Comparison of ENCODE assay signal across 23 mouse cellular contexts in the genomic region with DNA sequence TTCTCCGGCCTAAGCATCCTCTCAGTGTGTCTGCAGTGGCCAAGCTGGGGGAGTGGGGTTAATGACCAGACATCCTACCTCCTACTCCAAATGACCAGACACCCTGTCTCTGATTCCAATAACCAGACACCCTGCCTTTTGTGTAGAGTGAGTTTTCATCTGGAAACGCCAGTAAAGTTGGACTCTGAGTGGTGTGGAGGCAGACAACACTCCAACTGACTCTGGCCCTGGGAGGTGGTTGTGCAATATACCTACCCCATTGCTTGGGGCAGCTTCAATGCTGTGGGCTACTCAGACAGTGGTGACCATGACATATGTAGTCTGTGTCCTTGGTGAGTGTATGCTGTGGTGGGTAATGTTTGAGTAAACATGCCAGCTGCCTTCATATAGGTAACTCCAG.
DNase-seq lines count a peak whose midpoint lies in the region; ATAC-seq and TF ChIP-seq lines count a peak whose summit lies in the region.
"Had no signal": no experiment of that assay in that cellular context is flagged by ENCODE, and none has a peak within 500 bp of the region (broad histone marks: within the 10 kb centered on the region; RNA-seq: fewer than 3 reads in every experiment).

No protein-coding gene starts in this region.

- WGBS in forebrain, embryonic 10.5 days = 54% methylated on average over 2 of the region's 2 CpGs
- 81% methylated on average over 2 of the region's 2 CpGs for WGBS in forebrain, embryonic 16.5 days
- WGBS in liver, embryonic 13.5 days (ENCODE audit: insufficient replicate concordance) = 36% methylated on average over 2 of the region's 2 CpGs
- 36% methylated on average over 2 of the region's 2 CpGs for WGBS in liver, embryonic 12.5 days (ENCODE audit: insufficient replicate concordance)
- 57% methylated on average over 2 of the region's 2 CpGs for WGBS in liver, postnatal 0 days (ENCODE audit: insufficient replicate concordance)

- peaks cover 40% of the 10 kb centered on the region for H3K27me3 ChIP-seq in forebrain, embryonic 10.5 days (ENCODE audit: poor library complexity, severe bottlenecking)
- peaks cover 8% of the 10 kb centered on the region for H3K27me3 ChIP-seq in forebrain, embryonic 16.5 days (replicated peaks; ENCODE audit: control insufficient read depth, insufficient read depth, low read length)
- H3K27me3 ChIP-seq in liver, embryonic 13.5 days = no peaks in the 10 kb centered on the region
- H3K27me3 ChIP-seq in liver, embryonic 12.5 days (replicated peaks) = peaks cover 9% of the 10 kb centered on the region
- no peaks in the 10 kb centered on the region for H3K27me3 ChIP-seq in liver, postnatal 0 days (ENCODE audit: insufficient read depth, low read length)
- H3K27me3 ChIP-seq: heart, embryonic 12.5 days; Patski had no signal

- no peak for TF ChIP-seq CTCF in liver, postnatal 0 days (IDR thresholded peaks at IDR 0.05; ENCODE audit: low read depth)

- H3K4me3 ChIP-seq in forebrain, embryonic 10.5 days = no peak overlapping the region
- no peak overlapping the region for H3K4me3 ChIP-seq in forebrain, embryonic 16.5 days (replicated peaks; ENCODE audit: low read length)
- no peak overlapping the region for H3K4me3 ChIP-seq in liver, embryonic 13.5 days (replicated peaks)
- no peak overlapping the region for H3K4me3 ChIP-seq in liver, embryonic 12.5 days
- no peak overlapping the region for H3K4me3 ChIP-seq in liver, postnatal 0 days (ENCODE audit: low read depth, low read length)
- H3K4me3 ChIP-seq: forebrain, embryonic 12.5 days; heart, embryonic 12.5 days; hindbrain, embryonic 12.5 days; megakaryocyte, embryonic 14.5 days; neural tube, embryonic 12.5 days had no signal

- no peaks in the 10 kb centered on the region for H3K36me3 ChIP-seq in forebrain, embryonic 10.5 days (replicated peaks)
- no peaks in the 10 kb centered on the region for H3K36me3 ChIP-seq in forebrain, embryonic 16.5 days (ENCODE audit: control insufficient read depth, insufficient read depth)
- H3K36me3 ChIP-seq in liver, embryonic 13.5 days = no peaks in the 10 kb centered on the region
- H3K36me3 ChIP-seq in liver, embryonic 12.5 days = no peaks in the 10 kb centered on the region
- no peaks in the 10 kb centered on the region for H3K36me3 ChIP-seq in liver, postnatal 0 days (replicated peaks; ENCODE audit: insufficient read depth, low read length)
- H3K36me3 ChIP-seq: forebrain, embryonic 12.5 days; heart, embryonic 12.5 days; hindbrain, embryonic 12.5 days; neural tube, embryonic 12.5 days had no signal

- peak overlapping the region; percentile 52; the same call in 1 of the 2 replicates for H3K27ac ChIP-seq in forebrain, embryonic 10.5 days
- H3K27ac ChIP-seq in forebrain, embryonic 16.5 days (ENCODE audit: low read length) = no peak overlapping the region
- no peak overlapping the region for H3K27ac ChIP-seq in liver, embryonic 13.5 days
- H3K27ac ChIP-seq in liver, embryonic 12.5 days = no peak overlapping the region
- H3K27ac ChIP-seq in liver, postnatal 0 days (ENCODE audit: low read depth) = peak overlapping the region; percentile 60
- H3K27ac ChIP-seq: forebrain, embryonic 12.5 days; hindbrain, embryonic 12.5 days; kidney, postnatal 0 days; neural tube, embryonic 12.5 days had no signal

- H3K9me3 ChIP-seq in forebrain, embryonic 10.5 days = no peaks in the 10 kb centered on the region
- H3K9me3 ChIP-seq in forebrain, embryonic 16.5 days (ENCODE audit: control insufficient read depth, low read length) = no peaks in the 10 kb centered on the region
- H3K9me3 ChIP-seq in liver, embryonic 13.5 days (replicated peaks) = no peaks in the 10 kb centered on the region
- H3K9me3 ChIP-seq in liver, embryonic 12.5 days (replicated peaks) = no peaks in the 10 kb centered on the region
- no peaks in the 10 kb centered on the region for H3K9me3 ChIP-seq in liver, postnatal 0 days (ENCODE audit: low read length)
- H3K9me3 ChIP-seq: forebrain, embryonic 12.5 days; heart, embryonic 12.5 days; hindbrain, embryonic 12.5 days; megakaryocyte, embryonic 14.5 days; neural tube, embryonic 12.5 days had no signal

- no peak overlapping the region for H3K4me2 ChIP-seq in forebrain, embryonic 16.5 days (ENCODE audit: low read length)
- H3K4me2 ChIP-seq in liver, embryonic 13.5 days = no peak overlapping the region
- no peak overlapping the region for H3K4me2 ChIP-seq in liver, embryonic 12.5 days
- no peak overlapping the region for H3K4me2 ChIP-seq in liver, postnatal 0 days (ENCODE audit: low read depth, low read length)
- H3K4me2 ChIP-seq: forebrain, embryonic 12.5 days; heart, embryonic 12.5 days; hindbrain, embryonic 12.5 days; neural tube, embryonic 12.5 days had no signal

- H3K9ac ChIP-seq in forebrain, embryonic 16.5 days (replicated peaks; ENCODE audit: low read depth, low read length) = no peak overlapping the region
- H3K9ac ChIP-seq in liver, embryonic 13.5 days = no peak overlapping the region
- no peak overlapping the region for H3K9ac ChIP-seq in liver, embryonic 12.5 days
- no peak overlapping the region for H3K9ac ChIP-seq in liver, postnatal 0 days (replicated peaks)
- H3K9ac ChIP-seq: forebrain, embryonic 12.5 days; heart, embryonic 12.5 days; hindbrain, embryonic 12.5 days; neural tube, embryonic 12.5 days had no signal

- DNase-seq in forebrain, embryonic 10.5 days (ENCODE audit: extremely low spot score, low spot score) = no peak
- no peak for DNase-seq in liver, embryonic 13.5 days
- peak; percentile 33 to 68 for DNase-seq in adrenal gland, postnatal 36 days
- no peak for DNase-seq in liver, postnatal 0 days
- no peak for DNase-seq in layer of hippocampus, postnatal 25 days (ENCODE audit: extremely low spot score in 1 of 2, low spot score in 1 of 2)
- DNase-seq: cerebellum, adult 11-12 months; cerebellum, postnatal 10 days; heart, postnatal 14 days; kidney, adult 11 months; lung, adult 18-20 months; lung, postnatal 14 days; midbrain, embryonic 14.5 days; right cerebral cortex, postnatal 14 days; thymus, postnatal 25 days had no signal

- TF ChIP-seq EP300 in liver, postnatal 0 days (IDR thresholded peaks at IDR 0.05; ENCODE audit: low read depth) = no peak

- ATAC-seq in forebrain, embryonic 16.5 days = no peak
- ATAC-seq in liver, embryonic 13.5 days (ENCODE audit: low read depth) = peak; percentile 48; the same call in 1 of the 2 replicates
- no peak for ATAC-seq in liver, embryonic 12.5 days
- ATAC-seq in liver, postnatal 0 days = peak; percentile 62
- ATAC-seq: Patski had no signal

- peaks cover 65% of the 10 kb centered on the region for H3K4me1 ChIP-seq in forebrain, embryonic 10.5 days
- peaks cover 7% of the 10 kb centered on the region for H3K4me1 ChIP-seq in forebrain, embryonic 16.5 days (replicated peaks; ENCODE audit: control insufficient read depth, insufficient read depth, low read length)
- peaks cover 17% of the 10 kb centered on the region for H3K4me1 ChIP-seq in liver, embryonic 13.5 days (replicated peaks)
- H3K4me1 ChIP-seq in liver, embryonic 12.5 days = 0 out of 2 replicates have a peak, but pooled peaks cover 4% of the 10 kb centered on the region
- peaks cover 21% of the 10 kb centered on the region for H3K4me1 ChIP-seq in liver, postnatal 0 days (ENCODE audit: insufficient read depth)
- H3K4me1 ChIP-seq: megakaryocyte, embryonic 14.5 days had no signal

Comparison
In these comparisons a context has a peak if more than half of its experiments do, and no peak if none do; other contexts are left out.
1. H3K27ac ChIP-seq: peak in forebrain, embryonic 10.5 days (single experiment) and liver, postnatal 0 days (single experiment); none in forebrain, embryonic 16.5 days (single experiment), liver, embryonic 13.5 days (single experiment) and liver, embryonic 12.5 days (single experiment).
2. ATAC-seq: peak in liver, embryonic 13.5 days (single experiment) and liver, postnatal 0 days (single experiment); none in forebrain, embryonic 16.5 days (single experiment) and liver, embryonic 12.5 days (single experiment).
3. DNase-seq: peak in adrenal gland, postnatal 36 days (2 of 2); none in forebrain, embryonic 10.5 days (single experiment), liver, embryonic 13.5 days (single experiment), liver, postnatal 0 days (single experiment) and layer of hippocampus, postnatal 25 days (0 of 2).